Mouse (Mus musculus) stomach, postnatal 0 days (tissue): ENCODE results near the gene Srm. TPM values are rescaled to one million over a fixed set of nuclear protein-coding genes. Genes with fewer than 3 reads are reported as not detected.
A peak's percentile ranks its signal among the peaks of the same experiment; 100 is the strongest.

Experiments used
- ATAC-seq: fragments of 200-750 bp; cut with Nextera tagmentation; 2 replicates; pipeline ENCODE4 v1.8.0; 2017; ENCODE audit not compliant: low FRiP score, low TSS enrichment
- DNase-seq: peaks from one replicate; pipeline ENCODE4 v3.0.0-alpha.2; 2016; ENCODE audit warnings: low spot score
- H3K27ac ChIP-seq: fragments of 300-500 bp; sonication (generic); replicated peaks from 2 replicates; pipeline ENCODE4 v1.5.1; 2014; ENCODE audit warnings: mild to moderate bottlenecking, control low read depth
- H3K27me3 ChIP-seq: fragments of 300-500 bp; sonication (generic); 2 replicates; pipeline ENCODE4 v1.6.1; 2014; ENCODE audit warnings: low read length; ENCODE audit not compliant: control insufficient read depth, insufficient read depth
- H3K36me3 ChIP-seq: fragments of 300-500 bp; sonication (generic); 2 replicates; pipeline ENCODE4 v1.6.1; 2014; ENCODE audit warnings: low read length, mixed read lengths; ENCODE audit not compliant: control insufficient read depth, insufficient read depth
- H3K4me1 ChIP-seq: fragments of 300-500 bp; sonication (generic); replicated peaks from 2 replicates; pipeline ENCODE4 v1.6.1; 2014; ENCODE audit warnings: antibody characterized with exemption; ENCODE audit not compliant: control insufficient read depth, insufficient read depth
- H3K4me2 ChIP-seq: fragments of 300-500 bp; sonication (generic); replicated peaks from 2 replicates; pipeline ENCODE4 v1.6.1; 2014; ENCODE audit warnings: low read depth, mild to moderate bottlenecking, control low read depth, moderate library complexity
- H3K4me3 ChIP-seq: fragments of 300-500 bp; sonication (generic); 2 replicates; pipeline ENCODE4 v1.5.1; 2014; ENCODE audit warnings: low read depth, low read length, control low read depth
- H3K9ac ChIP-seq: fragments of 300-500 bp; sonication (generic); 2 replicates; pipeline ENCODE4 v1.6.1; 2014; ENCODE audit warnings: mild to moderate bottlenecking, low read length, control low read depth, mixed read lengths
- H3K9me3 ChIP-seq: fragments of 300-500 bp; sonication (generic); 2 replicates; pipeline ENCODE4 v1.6.1; 2016; ENCODE audit warnings: low read length; ENCODE audit not compliant: control insufficient read depth
- CTCF ChIP-seq: IDR thresholded peaks from 2 replicates; pipeline ENCODE4 v1.5.1; 2016; ENCODE audit warnings: antibody characterized with exemption, low read depth, mild to moderate bottlenecking, moderate library complexity
- EP300 ChIP-seq: optimal IDR thresholded peaks from 2 replicates; pipeline ENCODE3; 2016; ENCODE audit warnings: antibody characterized with exemption
- WGBS: fragments of 180-500 bp; shearing (Covaris S2); extraction: QIAGEN DNeasy Blood & Tissue Kit; methylation state at CpG from one replicate; pipeline ENCODE4 v1.1.7; 2014; 5-methylcytosine and 5-hydroxymethylcytosine counted together
- polyA plus RNA-seq: library from polyadenylated mRNA; unstranded; fragments of >200 nt; fragmentation: Nextera tagmentation; extraction: Ambion mirVana; gene quantifications from 2 replicates; pipeline ENCODE4 v1.2.1, GENCODE M21; 2015

Srm gene
- polyA plus RNA-seq, 1 experiment from 2014 or later: 113 TPM

DNA sequence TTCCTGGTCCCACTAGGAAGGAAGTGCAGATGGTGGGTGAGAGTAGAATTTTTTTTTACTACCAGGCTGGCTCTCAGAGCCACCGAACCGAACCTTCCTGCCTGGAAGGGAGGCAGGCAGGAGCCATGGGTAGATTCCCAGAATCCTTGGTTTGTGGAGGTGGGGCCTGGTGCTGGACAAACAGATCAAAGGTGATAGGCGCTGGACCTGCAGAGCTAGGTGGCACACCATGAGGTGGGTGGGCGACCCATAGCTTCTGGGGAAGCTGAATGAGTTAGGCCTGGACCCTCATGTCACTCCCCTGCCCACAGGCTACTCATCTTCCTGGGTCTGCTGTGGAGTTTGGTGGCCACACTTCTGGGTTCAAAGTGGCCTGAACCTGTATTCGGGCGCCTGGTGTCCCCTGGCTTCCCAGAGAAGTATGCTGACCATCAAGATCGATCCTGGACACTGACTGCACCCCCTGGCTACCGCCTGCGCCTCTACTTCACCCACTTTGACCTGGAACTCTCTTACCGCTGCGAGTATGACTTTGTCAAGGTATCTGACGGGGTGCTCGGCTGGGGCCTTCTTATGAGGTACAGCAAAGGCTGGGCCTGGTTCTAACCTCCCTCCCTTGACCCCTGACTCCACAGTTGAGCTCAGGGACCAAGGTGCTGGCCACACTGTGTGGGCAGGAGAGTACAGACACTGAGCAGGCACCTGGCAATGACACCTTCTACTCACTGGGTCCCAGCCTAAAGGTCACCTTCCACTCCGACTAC, 11.2 kb downstream of the Srm start, which contains the start of gene Masp2:
Gene Masp2 (plus strand): TSS at position 198 of the 764 bp plus-strand sequence.
- TF ChIP-seq EP300 (no peak), CTCF (no peak)
- ATAC-seq (no peak), DNase-seq (no peak)
- H3K4me1 ChIP-seq: no peaks in the 10 kb centered on the region
- no peaks in the 10 kb centered on the region for H3K9me3 ChIP-seq
- H3K36me3 ChIP-seq: no peaks in the 10 kb centered on the region
- no peak within 1 kb of the TSS for H3K27ac ChIP-seq
- no peak within 1 kb of the TSS for H3K9ac ChIP-seq
- WGBS: 82% methylated on average over 14 of the region's 14 CpGs
- no peaks in the 10 kb centered on the region for H3K27me3 ChIP-seq
- no peak within 1 kb of the TSS for H3K4me3 ChIP-seq
- H3K4me2 ChIP-seq: no peak within 1 kb of the TSS

DNA sequence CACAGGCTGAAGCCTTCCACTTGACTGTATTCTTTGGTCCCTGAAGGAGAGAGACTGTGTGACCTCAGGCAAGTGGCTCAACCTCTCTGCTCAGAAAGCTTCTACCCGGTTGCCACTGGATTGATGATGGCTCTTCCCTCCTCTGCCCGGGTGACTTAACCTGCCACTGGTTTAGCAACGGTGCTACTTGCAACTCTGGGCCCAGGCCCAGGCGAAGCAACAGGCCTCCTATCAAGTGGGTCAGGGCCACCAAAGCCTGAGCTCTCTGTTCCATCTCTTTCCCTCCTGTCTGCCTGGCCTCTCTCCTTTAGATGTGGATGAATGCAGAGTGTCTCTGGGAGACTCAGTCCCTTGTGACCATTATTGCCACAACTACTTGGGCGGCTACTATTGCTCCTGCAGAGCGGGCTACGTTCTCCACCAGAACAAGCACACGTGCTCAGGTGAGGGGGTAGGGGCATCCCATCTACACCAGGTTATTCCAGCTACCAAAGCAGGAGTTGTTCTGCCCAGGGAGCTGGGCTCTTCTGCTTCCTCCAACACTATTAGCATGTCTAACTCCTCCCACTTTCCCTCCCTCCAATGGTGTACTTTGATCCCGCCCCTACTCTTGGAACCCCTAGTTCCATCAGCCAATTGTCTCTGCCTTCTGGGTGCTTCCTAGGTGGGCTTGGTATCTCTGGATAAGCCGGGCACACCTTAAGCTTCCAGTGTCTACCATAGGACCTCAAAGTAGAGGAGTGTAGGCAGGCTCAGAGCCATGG, 12.3 kb downstream of the Srm start:
- WGBS: 68% methylated on average over 10 of the region's 10 CpGs
- Histone ChIP-seq H3K9ac (no peak overlapping the region), H3K27ac (no peak overlapping the region), H3K9me3 (no peaks in the 10 kb centered on the region), H3K4me1 (no peaks in the 10 kb centered on the region), H3K27me3 (no peaks in the 10 kb centered on the region), H3K4me3 (no peak overlapping the region), H3K4me2 (no peak overlapping the region), H3K36me3 (no peaks in the 10 kb centered on the region)
- TF ChIP-seq CTCF (no peak), EP300 (no peak)
- peak; percentile 13 for ATAC-seq
- no peak for DNase-seq

DNA sequence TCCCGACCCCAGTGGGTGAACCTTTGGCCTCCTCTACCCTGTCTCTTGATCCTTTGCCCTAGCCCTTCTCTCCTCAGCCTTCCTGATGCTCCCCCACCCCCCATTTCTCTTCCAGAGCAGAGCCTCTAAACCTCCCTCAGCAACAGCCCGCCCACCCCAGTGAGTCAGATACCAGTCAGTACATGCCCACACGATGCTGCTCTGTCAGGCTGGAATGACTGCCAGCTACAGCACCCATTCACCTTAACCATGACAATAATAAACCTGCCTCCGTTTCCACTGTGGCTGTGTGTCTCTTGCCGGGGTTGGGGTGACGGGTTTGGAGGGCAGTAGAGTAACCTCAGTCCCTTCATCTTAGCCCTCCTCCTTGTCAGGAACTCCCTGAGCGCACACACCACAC, 12.8 kb downstream of the Srm start:
- no peak overlapping the region for H3K4me3 ChIP-seq
- no peaks in the 10 kb centered on the region for H3K36me3 ChIP-seq
- H3K9ac ChIP-seq: no peak overlapping the region
- no peak overlapping the region for H3K4me2 ChIP-seq
- ATAC-seq: peak; percentile 19; the same call in 1 of the 2 replicates
- no peak for DNase-seq
- no peaks in the 10 kb centered on the region for H3K27me3 ChIP-seq
- TF ChIP-seq EP300 (no peak), CTCF (no peak)
- no peaks in the 10 kb centered on the region for H3K9me3 ChIP-seq
- H3K27ac ChIP-seq: peak overlapping the region; percentile 69
- H3K4me1 ChIP-seq: no peaks in the 10 kb centered on the region
- WGBS: 57% methylated on average over 7 of the region's 7 CpGs

DNA sequence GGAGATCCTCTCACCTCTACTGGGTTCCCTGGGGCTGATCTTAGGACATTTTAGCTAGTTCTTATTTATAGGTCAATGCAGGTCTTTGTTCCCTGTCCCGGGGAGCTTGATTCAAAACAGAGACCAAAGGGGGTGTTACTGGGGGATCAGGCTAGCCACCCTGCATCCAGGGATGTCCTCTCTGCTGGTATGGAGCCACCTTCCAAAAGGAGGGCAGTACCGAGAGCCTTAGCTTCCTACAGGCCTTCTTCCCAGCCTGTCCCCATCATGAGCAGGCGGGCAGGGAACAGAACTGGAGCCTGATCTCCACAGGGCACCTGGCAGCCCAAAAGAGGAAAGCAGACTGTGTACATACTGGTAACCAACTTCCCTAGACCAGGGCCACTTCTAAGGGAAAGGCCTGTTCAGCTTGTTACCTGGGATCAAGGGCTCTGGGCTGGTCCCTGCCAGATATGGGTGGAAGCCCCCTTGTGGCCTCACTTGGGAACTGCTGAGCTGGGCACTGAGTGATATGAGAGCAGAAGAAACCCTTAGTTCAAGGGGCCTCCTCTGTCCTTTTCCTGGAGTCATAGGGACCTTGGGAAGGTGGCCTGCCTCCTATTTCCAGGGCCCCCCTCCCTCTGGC, 13.3 kb downstream of the Srm start:
- Histone ChIP-seq H3K9ac (no peak overlapping the region), H3K9me3 (no peaks in the 10 kb centered on the region), H3K4me1 (no peaks in the 10 kb centered on the region), H3K4me3 (no peak overlapping the region), H3K27ac (peak overlapping the region; percentile 69), H3K4me2 (no peak overlapping the region), H3K36me3 (no peaks in the 10 kb centered on the region), H3K27me3 (no peaks in the 10 kb centered on the region)
- peak; percentile 36; the same call in 1 of the 2 replicates for ATAC-seq
- TF ChIP-seq CTCF (peak; percentile 81), EP300 (no peak)
- DNase-seq: peak; percentile 80
- 80% methylated on average over 3 of the region's 3 CpGs for WGBS

DNA sequence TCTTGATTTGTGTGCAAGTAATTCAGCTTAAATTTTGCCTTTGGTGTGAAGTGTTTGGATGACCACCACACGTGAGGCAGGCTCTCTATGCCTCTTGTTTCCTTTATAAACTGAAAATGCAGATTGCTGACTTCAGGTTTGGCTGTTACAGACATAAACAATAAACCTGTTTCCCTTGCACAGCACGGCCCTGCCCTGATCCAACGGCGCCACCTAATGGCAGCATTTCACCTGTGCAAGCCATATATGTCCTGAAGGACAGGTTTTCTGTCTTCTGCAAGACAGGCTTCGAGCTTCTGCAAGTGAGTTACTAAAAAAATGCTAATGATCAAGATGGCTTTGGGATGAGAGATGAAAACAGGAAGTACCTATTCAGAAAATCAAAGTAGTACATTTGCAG, 16.5 kb downstream of the Srm start:
- ATAC-seq (peak; percentile 51; the same call in 1 of the 2 replicates), DNase-seq (peak; percentile 87)
- Histone ChIP-seq H3K4me3 (no peak overlapping the region), H3K9me3 (no peaks in the 10 kb centered on the region), H3K4me1 (no peaks in the 10 kb centered on the region), H3K36me3 (no peaks in the 10 kb centered on the region; the same call in 1 of the 2 replicates), H3K27me3 (no peaks in the 10 kb centered on the region), H3K4me2 (no peak overlapping the region), H3K27ac (no peak overlapping the region), H3K9ac (no peak overlapping the region)
- TF ChIP-seq EP300: no peak
- TF ChIP-seq CTCF: peak; percentile 95
- WGBS: 24% methylated on average over 5 of the region's 5 CpGs
